Mouse (Mus musculus) E14TG2a.4 (cell line): ENCODE data around the gene Cpt1a.

Experiments
- CTCF ChIP-seq: conservative IDR thresholded peaks from 2 replicates; pipeline ENCODE4 v1.5.1; 2014; ENCODE audit warnings: low read length
- NANOG ChIP-seq: IDR thresholded peaks from 2 replicates; pipeline ENCODE4 v1.6.1; 2014; ENCODE audit warnings: borderline replicate concordance, low read length, mixed read lengths
- POU5F1 ChIP-seq: IDR thresholded peaks from 2 replicates; pipeline ENCODE4 v1.6.1; 2014; ENCODE audit warnings: low read length, borderline replicate concordance

- TF ChIP-seq CTCF (no peak), NANOG (no peak), POU5F1 (no peak)
Measured at GRCm38 (mm10) chr19:3333694-3334515, 11.8 kb downstream of the Cpt1a start.
